Mouse (Mus musculus): ENCODE results near the gene Bcdin3d.

Gene Bcdin3d

GRCm38 (mm10) chr15:99440112-99440815, 34.3 kb downstream of the Bcdin3d start:
- DNase-seq (ENCODE audit: inconsistent ontology term), result peak; percentile 17

GRCm38 (mm10) chr15:99438966-99439698, 35.4 kb downstream of the Bcdin3d start:
- DNase-seq (ENCODE audit: inconsistent ontology term), result no peak

- no peak for DNase-seq (ENCODE audit: inconsistent ontology term)
Observed at GRCm38 (mm10) chr15:99433913-99434312, 40.6 kb downstream of the Bcdin3d start.

- no peak for DNase-seq (ENCODE audit: inconsistent ontology term)
Observed at GRCm38 (mm10) chr15:99433081-99433718, 41.3 kb downstream of the Bcdin3d start.

- DNase-seq (ENCODE audit: inconsistent ontology term), result no peak
Observed at GRCm38 (mm10) chr15:99431967-99432366, 42.6 kb downstream of the Bcdin3d start.

GRCm38 (mm10) chr15:99431504-99431903, 43.0 kb downstream of the Bcdin3d start:
- DNase-seq (ENCODE audit: inconsistent ontology term), result no peak

GRCm38 (mm10) chr15:99431063-99431462, 43.5 kb downstream of the Bcdin3d start:
- DNase-seq (ENCODE audit: inconsistent ontology term), result no peak

GRCm38 (mm10) chr15:99430394-99430793, 44.1 kb downstream of the Bcdin3d start:
- no peak for DNase-seq (ENCODE audit: inconsistent ontology term)

- DNase-seq (ENCODE audit: inconsistent ontology term), result no peak
Observed at GRCm38 (mm10) chr15:99423884-99424283, 50.6 kb downstream of the Bcdin3d start.

- DNase-seq (ENCODE audit: inconsistent ontology term), result no peak
Observed at GRCm38 (mm10) chr15:99423131-99423530, 51.4 kb downstream of the Bcdin3d start.

GRCm38 (mm10) chr15:99422551-99422950, 52.0 kb downstream of the Bcdin3d start:
- no peak for DNase-seq (ENCODE audit: inconsistent ontology term)

GRCm38 (mm10) chr15:99421676-99422075, 52.9 kb downstream of the Bcdin3d start:
- DNase-seq (ENCODE audit: inconsistent ontology term), result no peak

- DNase-seq (ENCODE audit: inconsistent ontology term), result no peak
Observed at GRCm38 (mm10) chr15:99421152-99421551, 53.4 kb downstream of the Bcdin3d start.

GRCm38 (mm10) chr15:99420521-99421014, 54.0 kb downstream of the Bcdin3d start:
- peak; percentile 84 for DNase-seq (ENCODE audit: inconsistent ontology term)

- no peak for DNase-seq (ENCODE audit: inconsistent ontology term)
Observed at GRCm38 (mm10) chr15:99420101-99420500, 54.4 kb downstream of the Bcdin3d start.

All from Muller cell, postnatal 12 days (primary cell).